Mouse (Mus musculus): ENCODE results near the gene Acp4. TPM values are rescaled to one million over a fixed set of nuclear protein-coding genes. Genes with fewer than 3 reads are reported as not detected.

The Acp4 gene
- total RNA-seq, 2 experiments from 2014 or later: not detected

Other genes starting within 250 kb of the Acp4 start
- not detected for gene Klk1b26, start 245.2 kb downstream of the Acp4 start, total RNA-seq (2021)
- gene Klk1b27, start 205.1 kb downstream of the Acp4 start, total RNA-seq (2021): not detected
- gene Klk1b21, start 155.1 kb downstream of the Acp4 start, total RNA-seq (2021): not detected
- gene Klk1b22, start 144.7 kb downstream of the Acp4 start, total RNA-seq (2021): not detected
- not detected for gene Klk1b16, start 120.6 kb downstream of the Acp4 start, total RNA-seq (2021)
- not detected for gene Klk1b24, start 69.1 kb downstream of the Acp4 start, total RNA-seq (2021)
- gene Klk1b3, start 59.2 kb downstream of the Acp4 start, total RNA-seq (2021): not detected
- not detected for gene Klk1b4, start 49.9 kb downstream of the Acp4 start, total RNA-seq (2021)
- gene Klk1b5, start 41.4 kb downstream of the Acp4 start, total RNA-seq (2021): not detected
- not detected for gene Klk1, start 32.0 kb downstream of the Acp4 start, total RNA-seq (2021)
- not detected for gene Gm36864, start 21.2 kb downstream of the Acp4 start, total RNA-seq (2021)
- 1 to 10 TPM in 1 of 2 experiments, under 1 TPM in 1; 0.99 to 1.2 TPM for gene 1700028J19Rik, start 10.7 kb downstream of the Acp4 start, total RNA-seq (2021)
- gene 2410002F23Rik, start 10.7 kb downstream of the Acp4 start, total RNA-seq (2021): 10 to 100 TPM; 82.0 to 92.1 TPM
- not detected for gene Gm15517, start 4.1 kb upstream of the Acp4 start, total RNA-seq (2021)
- gene Clec11a, start 49.5 kb upstream of the Acp4 start, total RNA-seq (2021): 1 to 10 TPM; 2.9 to 3.8 TPM
- 100 to 1,000 TPM; 588 to 654 TPM for gene Shank1, start 52.9 kb upstream of the Acp4 start, total RNA-seq (2021)
- 10 to 100 TPM; 84.8 to 92.0 TPM for gene Syt3, start 126.7 kb upstream of the Acp4 start, total RNA-seq (2021)
- 1 to 10 TPM; 3.1 to 3.4 TPM for gene 1700008O03Rik, start 128.4 kb upstream of the Acp4 start, total RNA-seq (2021)
- 100 to 1,000 TPM; 311 to 332 TPM for gene Lrrc4b, start 171.6 kb upstream of the Acp4 start, total RNA-seq (2021)
- gene Aspdh, start 208.0 kb upstream of the Acp4 start, total RNA-seq (2021): 10 to 100 TPM; 13.3 to 21.6 TPM
- gene Josd2, start 210.6 kb upstream of the Acp4 start, total RNA-seq (2021): 100 to 1,000 TPM in 1 of 2 experiments, 10 to 100 TPM in 1; 94.5 to 102 TPM
- 100 to 1,000 TPM; 205 to 215 TPM for gene Emc10, start 239.2 kb upstream of the Acp4 start, total RNA-seq (2021)
- 10 to 100 TPM; 14.3 to 15.7 TPM for gene Fam71e1, start 239.2 kb upstream of the Acp4 start, total RNA-seq (2021)